Mouse (Mus musculus): ENCODE measurements at regions not wholly inside any gene's neighbourhood (a gene's known extent, or its start where the extent isn't known, plus 50 kb on each side); places are given as distances from the start of the nearest gene placed in this dataset.

DNA sequence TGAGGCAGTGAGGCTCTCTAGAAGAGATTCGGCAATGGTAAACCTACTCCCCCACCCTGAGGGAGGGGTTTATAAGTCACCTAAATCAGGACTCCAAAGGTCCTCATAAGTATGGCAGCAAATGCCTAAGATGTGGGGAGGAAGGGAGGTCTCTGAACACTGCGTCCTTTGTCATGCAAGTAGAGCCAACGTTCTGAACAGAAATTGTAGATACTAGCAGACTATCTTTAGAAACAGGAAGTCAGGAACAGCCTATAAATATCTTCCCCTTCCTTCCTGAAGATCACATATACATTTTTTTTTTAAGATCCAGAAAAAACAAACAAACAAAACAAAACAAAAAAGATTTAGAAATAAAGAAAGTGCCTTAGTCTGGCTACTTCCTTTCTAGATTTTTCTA lies 169.7 kb upstream of the Dyrk2 start:
- TF ChIP-seq EP300 (IDR thresholded peaks at IDR 0.05; ENCODE audit: insufficient read depth, low read depth, low read length) (no peak), CTCF (IDR thresholded peaks at IDR 0.05) (no peak), POLR2A (IDR thresholded peaks at IDR 0.05; ENCODE audit: insufficient read depth, low read depth, low read length) (no peak)

Measured in heart, adult 2 months (tissue).